Mouse (Mus musculus) forebrain, embryonic 15.5 days (tissue): ENCODE results near the gene Pik3r2. TPM values are rescaled to one million over a fixed set of nuclear protein-coding genes. Genes with fewer than 3 reads are reported as not detected.
A peak's percentile ranks its signal among the peaks of the same experiment; 100 is the strongest.

Experiments
- ATAC-seq: fragments of 200-750 bp; cut with Nextera tagmentation; replicated peaks from 2 replicates; pipeline ENCODE4 v1.8.0; 2017; ENCODE audit warnings: mild to moderate bottlenecking, moderate TSS enrichment, moderate library complexity
- H3K27ac ChIP-seq: fragments of 300-500 bp; sonication (generic); replicated peaks from 2 replicates; pipeline ENCODE4 v1.5.1; 2015; ENCODE audit warnings: mild to moderate bottlenecking, inconsistent platforms
- H3K27me3 ChIP-seq: fragments of 300-500 bp; sonication (generic); 2 replicates; pipeline ENCODE4 v1.6.1; 2015; ENCODE audit warnings: inconsistent platforms
- H3K36me3 ChIP-seq: fragments of 300-500 bp; sonication (generic); 2 replicates; pipeline ENCODE4 v1.6.1; 2015; ENCODE audit warnings: mild to moderate bottlenecking, inconsistent platforms
- H3K4me1 ChIP-seq: fragments of 300-500 bp; sonication (generic); 2 replicates; pipeline ENCODE4 v1.6.1; 2015; ENCODE audit warnings: inconsistent platforms
- H3K4me2 ChIP-seq: fragments of 300-500 bp; sonication (generic); replicated peaks from 2 replicates; pipeline ENCODE4 v1.6.1; 2015; ENCODE audit warnings: mild to moderate bottlenecking, inconsistent platforms
- H3K4me3 ChIP-seq: fragments of 300-500 bp; sonication (generic); 2 replicates; pipeline ENCODE4 v1.5.1; 2015; ENCODE audit warnings: mild to moderate bottlenecking, inconsistent platforms
- H3K9ac ChIP-seq: fragments of 300-500 bp; sonication (generic); replicated peaks from 2 replicates; pipeline ENCODE4 v1.6.1; 2015; ENCODE audit warnings: mild to moderate bottlenecking, inconsistent platforms
- H3K9me3 ChIP-seq: fragments of 300-500 bp; sonication (generic); 2 replicates; pipeline ENCODE4 v1.6.1; 2016; ENCODE audit warnings: inconsistent platforms
- WGBS: fragments of 180-500 bp; shearing (Covaris S2); methylation state at CpG from one replicate; pipeline ENCODE4 v1.1.7; 2015; ENCODE audit warnings: mixed read lengths; 5-methylcytosine and 5-hydroxymethylcytosine counted together
- polyA plus RNA-seq: library from polyadenylated mRNA; unstranded; fragments of >200 nt; fragmentation: Nextera tagmentation; extraction: Ambion mirVana; gene quantifications from 2 replicates; pipeline ENCODE4 v1.2.1, GENCODE M21; 2015

The Pik3r2 gene
- polyA plus RNA-seq, 1 experiment from 2014 or later, result 127 TPM

GRCm38 (mm10) chr8:70760775-70761406 lies 15.6 kb downstream of the Pik3r2 start, which contains the start of gene Mpv17l2:
TSS of gene Mpv17l2 (minus strand) at chr8:70760946.
- Histone ChIP-seq H3K4me3 (peak within 1 kb of the TSS; percentile 69), H3K9me3 (no peaks in the 10 kb centered on the region), H3K4me2 (peak within 1 kb of the TSS; percentile 92), H3K4me1 (peaks cover 53% of the 10 kb centered on the region), H3K27me3 (no peaks in the 10 kb centered on the region), H3K9ac (peak within 1 kb of the TSS; percentile 77), H3K27ac (peak within 1 kb of the TSS; percentile 82), H3K36me3 (peaks cover 23% of the 10 kb centered on the region)
- whole genome bisulfite sequencing, result under 1% methylated on average over 55 of the region's 55 CpGs
- peak; percentile 95 for ATAC-seq

DNA sequence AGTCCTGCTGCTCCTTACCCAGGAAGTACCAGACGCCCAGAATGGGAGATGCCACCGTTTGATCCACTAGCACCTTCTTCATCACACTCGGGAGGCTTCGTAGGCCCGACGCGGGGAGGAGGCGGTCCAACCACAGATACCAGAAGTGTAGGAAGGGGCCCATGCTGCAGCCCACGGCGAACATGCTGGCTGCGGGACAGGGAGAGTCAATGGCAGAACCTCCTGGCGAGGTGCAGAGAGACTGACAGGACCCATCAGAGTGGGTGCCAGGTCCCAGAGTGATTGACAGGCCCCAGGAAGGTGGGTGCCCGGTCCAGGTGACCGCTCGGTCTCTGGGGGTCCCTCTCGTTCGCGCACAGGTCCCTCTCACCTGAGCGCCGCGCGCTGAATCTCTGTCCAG lies 16.2 kb downstream of the Pik3r2 start:
- Histone ChIP-seq H3K4me1 (peaks cover 56% of the 10 kb centered on the region), H3K4me3 (peak overlapping the region; percentile 69), H3K9ac (peak overlapping the region; percentile 77), H3K9me3 (no peaks in the 10 kb centered on the region), H3K27ac (peak overlapping the region; percentile 82), H3K27me3 (no peaks in the 10 kb centered on the region), H3K36me3 (peaks cover 23% of the 10 kb centered on the region), H3K4me2 (peak overlapping the region; percentile 92)
- ATAC-seq, result no peak
- WGBS, result under 1% methylated on average over 22 of the region's 22 CpGs

- H3K4me1 ChIP-seq, result peaks cover 62% of the 10 kb centered on the region
- WGBS, result 67% methylated on average over 19 of the region's 19 CpGs
- ATAC-seq, result no peak
- 0 out of 2 replicates have a peak overlapping the region, but pooled peaks have one; percentile 69 for H3K4me3 ChIP-seq
- H3K9me3 ChIP-seq, result no peaks in the 10 kb centered on the region
- H3K27me3 ChIP-seq, result no peaks in the 10 kb centered on the region
- peaks cover 23% of the 10 kb centered on the region for H3K36me3 ChIP-seq
- peak overlapping the region; percentile 92; the same call in 1 of the 2 replicates for H3K4me2 ChIP-seq
- no peak overlapping the region for H3K9ac ChIP-seq
- peak overlapping the region; percentile 82 for H3K27ac ChIP-seq
Measured at GRCm38 (mm10) chr8:70758616-70759561, 17.6 kb downstream of the Pik3r2 start.

GRCm38 (mm10) chr8:70758308-70758615 lies 18.3 kb downstream of the Pik3r2 start:
- H3K4me1 ChIP-seq, result peaks cover 62% of the 10 kb centered on the region
- WGBS, result 59% methylated on average over 7 of the region's 7 CpGs
- H3K9me3 ChIP-seq, result no peaks in the 10 kb centered on the region
- H3K4me2 ChIP-seq, result no peak overlapping the region
- peaks cover 23% of the 10 kb centered on the region for H3K36me3 ChIP-seq
- no peak overlapping the region for H3K4me3 ChIP-seq
- ATAC-seq, result no peak
- peak overlapping the region; percentile 82 for H3K27ac ChIP-seq
- no peaks in the 10 kb centered on the region for H3K27me3 ChIP-seq
- no peak overlapping the region for H3K9ac ChIP-seq

GRCm38 (mm10) chr8:70757523-70758307 lies 18.8 kb downstream of the Pik3r2 start:
- 57% methylated on average over 22 of the region's 22 CpGs for whole genome bisulfite sequencing
- Histone ChIP-seq H3K9ac (no peak overlapping the region), H3K36me3 (peaks cover 23% of the 10 kb centered on the region), H3K9me3 (no peaks in the 10 kb centered on the region), H3K4me3 (no peak overlapping the region), H3K27me3 (no peaks in the 10 kb centered on the region), H3K4me1 (peaks cover 62% of the 10 kb centered on the region), H3K4me2 (no peak overlapping the region), H3K27ac (peak overlapping the region; percentile 82)
- no peak for ATAC-seq

DNA sequence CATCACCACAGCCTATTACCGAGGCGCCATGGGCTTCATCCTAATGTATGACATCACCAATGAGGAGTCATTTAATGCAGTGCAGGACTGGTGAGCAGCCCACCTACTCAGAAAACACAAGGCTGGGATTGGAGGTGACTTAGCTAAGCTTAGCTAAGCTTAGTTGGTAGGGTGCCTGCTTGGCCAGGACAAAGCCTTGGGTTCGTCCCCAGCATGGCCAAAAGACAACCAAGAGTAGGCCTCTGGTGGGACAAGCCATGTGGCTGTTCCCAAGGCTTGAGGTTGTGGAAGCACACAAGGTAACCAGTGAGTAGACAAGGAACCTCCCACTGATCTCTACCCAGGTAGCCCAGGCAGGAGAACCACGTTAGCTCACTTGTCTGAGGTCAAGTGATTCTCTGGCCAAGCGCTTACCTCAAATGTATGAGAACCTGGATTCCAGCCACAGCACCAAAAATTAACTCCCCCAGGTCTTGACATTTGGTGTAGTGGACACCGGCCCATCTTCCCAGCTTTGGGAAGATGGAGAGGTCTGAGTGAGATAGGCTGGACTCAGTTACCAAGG lies 20.0 kb downstream of the Pik3r2 start:
- H3K27me3 ChIP-seq, result no peaks in the 10 kb centered on the region
- H3K4me3 ChIP-seq, result no peak overlapping the region
- peaks cover 62% of the 10 kb centered on the region for H3K4me1 ChIP-seq
- WGBS, result 92% methylated on average over 6 of the region's 6 CpGs
- H3K9me3 ChIP-seq, result no peaks in the 10 kb centered on the region
- ATAC-seq, result no peak
- peak overlapping the region; percentile 82 for H3K27ac ChIP-seq
- peaks cover 23% of the 10 kb centered on the region for H3K36me3 ChIP-seq
- H3K4me2 ChIP-seq, result no peak overlapping the region
- H3K9ac ChIP-seq, result no peak overlapping the region

DNA sequence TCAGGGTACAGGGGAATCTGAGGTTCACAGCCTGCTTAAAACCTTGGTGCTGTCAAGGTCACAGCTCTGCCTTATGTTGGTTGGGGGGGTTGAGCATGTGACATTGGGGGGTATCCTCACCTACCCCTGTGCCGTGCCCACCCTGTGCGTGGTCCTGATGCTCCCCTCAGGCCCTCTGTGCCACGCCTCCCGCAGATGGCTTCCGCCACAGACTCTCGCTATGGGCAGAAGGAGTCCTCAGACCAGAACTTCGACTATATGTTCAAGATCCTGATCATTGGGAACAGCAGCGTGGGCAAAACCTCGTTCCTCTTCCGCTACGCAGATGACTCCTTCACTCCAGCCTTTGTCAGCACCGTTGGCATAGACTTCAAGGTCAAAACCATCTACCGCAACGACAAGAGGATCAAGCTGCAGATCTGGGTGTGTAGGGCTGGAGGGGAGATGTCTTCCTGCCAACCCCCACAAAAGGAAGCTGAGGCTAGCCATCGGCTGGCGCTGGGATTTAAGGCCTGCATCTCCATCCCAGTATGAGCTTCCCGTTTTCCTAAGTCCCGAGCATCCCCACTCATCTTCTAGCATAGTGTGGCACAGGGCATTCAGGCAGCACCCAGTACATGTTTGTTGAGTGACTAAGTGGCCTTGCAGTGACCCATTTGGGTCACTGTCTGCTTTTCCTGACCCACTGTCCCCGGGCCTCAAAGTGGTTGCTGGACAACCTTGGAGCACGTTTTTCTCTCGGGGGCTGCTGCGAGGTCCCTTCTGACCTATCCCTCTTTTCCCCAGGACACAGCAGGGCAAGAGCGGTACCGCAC lies 20.6 kb downstream of the Pik3r2 start:
- H3K4me3 ChIP-seq, result peak overlapping the region; percentile 74
- 87% methylated on average over 24 of the region's 24 CpGs for WGBS
- peak overlapping the region; percentile 90 for H3K9ac ChIP-seq
- H3K27ac ChIP-seq, result peak overlapping the region; percentile 89
- H3K27me3 ChIP-seq, result no peaks in the 10 kb centered on the region
- H3K36me3 ChIP-seq, result peaks cover 23% of the 10 kb centered on the region
- H3K4me2 ChIP-seq, result peak overlapping the region; percentile 89
- H3K4me1 ChIP-seq, result peaks cover 57% of the 10 kb centered on the region
- no peak for ATAC-seq
- no peaks in the 10 kb centered on the region for H3K9me3 ChIP-seq

- WGBS, result 13% methylated on average over 50 of the region's 50 CpGs
- no peaks in the 10 kb centered on the region for H3K9me3 ChIP-seq
- H3K4me3 ChIP-seq, result peak overlapping the region; percentile 74
- peak overlapping the region; percentile 89 for H3K4me2 ChIP-seq
- H3K4me1 ChIP-seq, result peaks cover 53% of the 10 kb centered on the region
- peak; percentile 39 for ATAC-seq
- peak overlapping the region; percentile 90 for H3K9ac ChIP-seq
- peaks cover 23% of the 10 kb centered on the region for H3K36me3 ChIP-seq
- peak overlapping the region; percentile 89 for H3K27ac ChIP-seq
- H3K27me3 ChIP-seq, result no peaks in the 10 kb centered on the region
Measured at GRCm38 (mm10) chr8:70754871-70755660, 21.4 kb downstream of the Pik3r2 start.

DNA sequence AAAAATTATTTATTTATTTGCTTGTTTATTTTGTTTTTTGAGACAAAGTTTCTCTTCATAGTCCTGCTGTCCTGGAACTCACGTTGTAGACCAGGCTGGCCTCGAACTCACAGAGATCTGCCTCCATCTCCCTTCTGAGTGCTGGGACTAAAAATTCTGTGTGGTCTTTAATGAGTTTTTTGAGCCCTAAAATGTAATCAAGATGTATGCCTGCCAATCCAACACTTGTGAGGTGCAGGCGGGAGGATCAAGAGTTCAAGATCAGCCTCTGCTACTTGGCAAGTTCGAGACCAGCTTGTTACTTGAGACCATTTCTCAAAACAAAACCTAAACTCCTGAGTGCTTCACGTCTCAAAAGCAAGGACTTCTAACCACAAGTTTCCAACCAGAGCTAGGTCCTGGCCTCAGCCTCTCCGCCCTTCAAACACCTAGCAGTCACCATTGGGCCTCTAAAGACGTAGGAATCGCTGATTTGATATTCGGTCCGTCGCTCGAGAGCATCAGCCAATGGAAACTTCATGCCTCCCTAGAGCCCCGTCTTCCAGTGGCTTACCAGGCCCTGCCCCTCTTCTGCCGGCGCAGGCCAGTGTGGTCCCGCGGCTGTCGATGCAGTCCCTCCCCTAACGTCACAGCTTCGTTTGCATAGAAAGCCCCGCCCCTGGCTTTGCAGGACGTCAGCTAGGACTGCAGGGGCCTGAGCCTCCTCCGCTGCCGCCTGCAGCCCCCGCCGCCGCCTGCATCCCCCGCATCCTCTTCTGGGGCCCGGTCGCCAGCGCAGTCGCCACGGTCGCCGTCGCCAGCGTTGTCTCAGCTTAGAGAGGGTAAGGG lies 22.3 kb downstream of the Pik3r2 start, which contains the start of gene Rab3a:
Gene Rab3a, plus strand, starts transcription at position 637 of the 828 bp plus-strand sequence.
- 8% methylated on average over 37 of the region's 37 CpGs for WGBS
- Histone ChIP-seq H3K27ac (peak within 1 kb of the TSS; percentile 89), H3K9ac (peak within 1 kb of the TSS; percentile 90), H3K27me3 (no peaks in the 10 kb centered on the region), H3K9me3 (no peaks in the 10 kb centered on the region), H3K4me2 (peak within 1 kb of the TSS; percentile 89), H3K36me3 (peaks cover 23% of the 10 kb centered on the region), H3K4me3 (peak within 1 kb of the TSS; percentile 74), H3K4me1 (peaks cover 45% of the 10 kb centered on the region)
- peak; percentile 98 for ATAC-seq

DNA sequence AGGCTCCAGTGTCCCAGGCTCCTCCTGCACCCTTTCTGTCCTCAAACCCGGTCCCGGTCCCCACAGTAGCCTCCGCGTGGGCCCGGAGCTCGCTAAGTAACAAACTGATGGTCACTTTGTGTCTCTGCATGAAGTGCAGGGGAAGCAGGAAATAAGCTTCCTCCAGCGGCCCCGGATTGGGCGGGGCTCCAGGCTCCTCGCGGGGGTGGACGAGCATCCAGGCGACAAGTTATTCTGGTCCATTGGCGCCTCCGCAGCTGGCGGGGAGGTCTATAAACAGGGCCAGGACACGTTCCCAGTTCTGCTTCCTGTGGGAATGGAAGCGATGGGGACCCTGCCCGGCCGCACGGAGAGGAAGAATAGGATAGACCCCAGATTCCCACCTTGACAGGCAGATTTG lies 23.4 kb downstream of the Pik3r2 start:
- Histone ChIP-seq H3K27me3 (no peaks in the 10 kb centered on the region), H3K36me3 (peaks cover 16% of the 10 kb centered on the region), H3K9me3 (no peaks in the 10 kb centered on the region), H3K27ac (0 out of 2 replicates have a peak overlapping the region, but pooled peaks have one; percentile 19), H3K4me1 (peaks cover 34% of the 10 kb centered on the region), H3K4me3 (no peak overlapping the region), H3K9ac (no peak overlapping the region), H3K4me2 (no peak overlapping the region)
- ATAC-seq, result no peak
- 39% methylated on average over 21 of the region's 21 CpGs for WGBS
